Mouse (Mus musculus) mature B cell (primary cell): ENCODE data around the gene Pih1d1.
"Not testable (repeated sequence)": the region's sequence is repeated elsewhere in the genome, so short reads cannot be mapped to it uniquely, and the experiment has no call there.

ENCODE experiments used
- in situ Hi-C: fragments of 300-500 bp; cut with MboI; formaldehyde crosslinking; loops from 2 replicates; pipeline ENCODE4 v1.14.3; 2019

The Pih1d1 gene

GRCm38 (mm10) chr7:45154096-45154992 lies at the start of gene Pih1d1, which contains the start of gene Aldh16a1:
Gene Pih1d1, plus strand, starts transcription at chr7:45154303.
Gene Aldh16a1, minus strand, starts transcription at chr7:45154584.
- in situ Hi-C loops, result no loop called here

DNA sequence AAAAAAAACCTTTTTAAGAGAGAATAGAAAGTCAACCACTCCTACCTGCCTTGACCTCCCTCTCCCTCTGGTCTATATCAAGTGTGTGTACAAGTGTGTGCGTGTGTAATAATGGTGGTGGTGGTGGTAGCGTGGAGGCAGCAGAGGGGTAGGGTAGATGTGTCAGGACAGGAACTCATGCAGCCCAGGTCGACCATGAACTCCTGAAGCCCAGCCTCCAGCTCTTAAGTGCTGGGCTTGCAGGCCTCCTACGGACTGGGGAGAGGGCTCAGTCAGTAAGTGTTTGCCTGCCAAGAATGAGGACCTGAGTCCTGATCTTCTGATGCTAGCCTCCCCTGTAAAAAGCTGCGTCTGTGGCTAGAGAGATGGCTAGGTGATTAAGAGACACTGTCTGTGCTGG lies 49.2 kb upstream of the Pih1d1 start:
- in situ Hi-C loops, result no loop called here

GRCm38 (mm10) chr7:45105491-45105890 lies 48.6 kb upstream of the Pih1d1 start:
- in situ Hi-C loops, result no loop called here

GRCm38 (mm10) chr7:45106441-45106840 lies 47.7 kb upstream of the Pih1d1 start:
- in situ Hi-C loops, result no loop called here

DNA sequence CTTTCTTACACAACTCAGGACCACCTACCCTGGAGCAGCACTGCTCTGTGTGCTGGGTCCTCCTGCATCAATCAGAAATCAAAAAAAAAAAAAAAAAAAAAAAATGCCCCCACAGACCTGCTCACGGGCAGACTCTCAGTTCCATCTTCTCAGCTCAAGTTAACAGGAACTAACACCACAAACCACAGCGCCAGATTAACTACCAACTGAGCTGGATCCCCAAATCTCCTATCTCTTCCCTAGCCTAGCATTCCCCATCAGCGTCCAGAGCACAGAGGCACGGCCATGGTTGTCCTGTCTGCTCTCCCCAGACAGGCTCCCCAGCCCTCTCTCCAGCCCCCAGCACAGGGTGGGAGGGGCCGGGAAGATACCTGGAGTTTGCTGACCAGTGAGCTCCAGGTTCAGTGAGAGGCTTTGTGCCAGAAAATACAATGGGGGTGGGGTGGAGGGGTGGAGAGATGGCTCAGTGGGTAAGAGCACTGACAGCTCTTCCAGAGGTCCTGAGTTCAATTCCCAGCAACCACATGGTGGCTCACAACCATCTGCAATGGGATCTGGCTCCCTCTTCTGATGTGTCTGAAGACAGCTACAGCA lies 47.0 kb upstream of the Pih1d1 start:
- in situ Hi-C loops, result no loop called here

- in situ Hi-C loops, result not testable (repeated sequence)
Observed at GRCm38 (mm10) chr7:45110089-45110488, 44.0 kb upstream of the Pih1d1 start.

GRCm38 (mm10) chr7:45111940-45112339 lies 42.2 kb upstream of the Pih1d1 start:
- in situ Hi-C loops, result no loop called here

- in situ Hi-C loops, result no loop called here
Observed at GRCm38 (mm10) chr7:45112529-45112928, 41.6 kb upstream of the Pih1d1 start.

DNA sequence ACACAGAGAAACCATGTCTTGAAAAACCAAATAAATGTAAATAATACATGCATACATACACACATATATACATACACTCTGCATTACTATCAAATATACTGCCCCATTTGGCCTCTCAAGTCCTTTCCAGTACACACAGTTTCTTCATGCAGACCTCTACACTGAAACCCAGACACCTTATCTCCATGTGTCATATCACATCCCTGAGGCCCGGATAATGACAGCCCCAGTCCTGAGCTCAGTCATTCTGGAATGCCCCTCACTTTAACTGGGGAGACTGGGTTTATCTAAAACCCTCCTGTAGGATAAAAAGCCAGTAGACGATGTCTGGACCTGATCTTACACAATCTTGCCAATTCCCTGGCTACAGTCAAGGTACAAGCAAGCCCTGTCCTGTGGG lies 40.6 kb upstream of the Pih1d1 start:
- in situ Hi-C loops, result no loop called here

GRCm38 (mm10) chr7:45117566-45117965 lies 36.5 kb upstream of the Pih1d1 start:
- in situ Hi-C loops, result no loop called here

DNA sequence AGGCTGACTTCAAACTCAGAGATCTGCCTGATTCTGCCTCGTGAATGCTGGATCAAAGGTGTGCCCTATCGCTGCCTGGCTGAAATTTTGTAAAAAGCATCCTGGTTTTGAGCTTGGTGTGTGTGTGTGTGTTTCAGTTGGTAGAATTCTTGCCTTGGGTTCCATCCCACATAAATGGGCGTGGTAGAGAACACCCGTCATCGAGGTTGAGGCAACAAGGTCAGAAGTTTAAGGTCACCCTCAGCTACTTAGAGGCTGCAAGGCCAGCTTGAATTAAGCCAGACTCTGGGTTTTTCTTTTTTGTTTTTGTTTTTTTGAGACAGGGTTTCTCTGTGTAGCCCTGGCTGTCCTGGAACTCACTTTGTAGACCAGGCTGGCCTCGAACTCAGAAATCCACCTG lies 35.8 kb upstream of the Pih1d1 start:
- in situ Hi-C loops, result no loop called here

DNA sequence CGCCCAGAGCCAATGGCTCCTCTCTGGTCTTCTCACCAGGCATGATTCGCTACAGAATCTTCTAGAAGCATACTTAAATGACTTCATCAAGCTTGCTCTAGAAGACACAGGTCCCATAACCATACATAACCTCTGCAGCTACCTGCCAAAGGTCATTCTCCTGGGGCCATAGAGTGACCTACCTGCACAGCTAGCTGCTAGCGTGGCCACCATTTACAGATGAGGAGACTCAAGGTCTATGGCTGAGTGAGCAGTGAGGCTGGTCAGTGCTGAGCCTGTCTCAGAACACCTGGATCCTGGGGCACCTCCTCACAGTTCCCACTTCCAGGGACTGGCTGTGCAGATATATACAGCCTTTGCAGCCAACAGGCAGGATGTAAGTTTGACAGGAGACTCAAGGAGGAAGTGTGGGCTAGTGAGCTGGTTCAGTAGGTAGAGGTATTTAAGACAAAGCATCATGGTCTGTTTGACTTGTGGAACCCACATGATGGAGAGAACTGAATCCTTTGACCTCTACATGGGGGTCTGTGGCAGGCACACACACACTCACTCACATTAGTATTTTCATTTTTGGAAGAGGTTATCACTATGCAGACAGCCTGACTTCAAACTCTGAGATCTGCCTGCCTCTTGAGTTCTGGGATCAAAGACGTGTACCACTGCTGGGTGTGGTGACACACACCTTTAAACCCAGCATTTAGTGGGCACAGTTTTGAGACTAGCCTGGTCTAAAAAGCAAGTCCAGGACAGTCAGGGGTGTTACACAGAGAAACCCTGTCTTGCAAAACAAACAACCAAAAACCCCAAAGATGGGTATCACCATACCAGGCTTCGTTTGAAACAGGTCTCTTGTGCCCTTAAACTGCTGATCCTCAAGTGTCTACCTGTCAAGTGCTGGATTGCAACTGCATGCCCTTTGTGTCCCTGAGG lies 34.1 kb upstream of the Pih1d1 start:
- in situ Hi-C loops, result no loop called here

- in situ Hi-C loops, result no loop called here
Observed at GRCm38 (mm10) chr7:45121404-45121803, 32.7 kb upstream of the Pih1d1 start.

GRCm38 (mm10) chr7:45121966-45122365 lies 32.1 kb upstream of the Pih1d1 start:
- in situ Hi-C loops, result no loop called here

GRCm38 (mm10) chr7:45122561-45123185 lies 31.4 kb upstream of the Pih1d1 start:
- in situ Hi-C loops, result no loop called here

- in situ Hi-C loops, result no loop called here
Observed at GRCm38 (mm10) chr7:45123186-45123570, 30.9 kb upstream of the Pih1d1 start.

DNA sequence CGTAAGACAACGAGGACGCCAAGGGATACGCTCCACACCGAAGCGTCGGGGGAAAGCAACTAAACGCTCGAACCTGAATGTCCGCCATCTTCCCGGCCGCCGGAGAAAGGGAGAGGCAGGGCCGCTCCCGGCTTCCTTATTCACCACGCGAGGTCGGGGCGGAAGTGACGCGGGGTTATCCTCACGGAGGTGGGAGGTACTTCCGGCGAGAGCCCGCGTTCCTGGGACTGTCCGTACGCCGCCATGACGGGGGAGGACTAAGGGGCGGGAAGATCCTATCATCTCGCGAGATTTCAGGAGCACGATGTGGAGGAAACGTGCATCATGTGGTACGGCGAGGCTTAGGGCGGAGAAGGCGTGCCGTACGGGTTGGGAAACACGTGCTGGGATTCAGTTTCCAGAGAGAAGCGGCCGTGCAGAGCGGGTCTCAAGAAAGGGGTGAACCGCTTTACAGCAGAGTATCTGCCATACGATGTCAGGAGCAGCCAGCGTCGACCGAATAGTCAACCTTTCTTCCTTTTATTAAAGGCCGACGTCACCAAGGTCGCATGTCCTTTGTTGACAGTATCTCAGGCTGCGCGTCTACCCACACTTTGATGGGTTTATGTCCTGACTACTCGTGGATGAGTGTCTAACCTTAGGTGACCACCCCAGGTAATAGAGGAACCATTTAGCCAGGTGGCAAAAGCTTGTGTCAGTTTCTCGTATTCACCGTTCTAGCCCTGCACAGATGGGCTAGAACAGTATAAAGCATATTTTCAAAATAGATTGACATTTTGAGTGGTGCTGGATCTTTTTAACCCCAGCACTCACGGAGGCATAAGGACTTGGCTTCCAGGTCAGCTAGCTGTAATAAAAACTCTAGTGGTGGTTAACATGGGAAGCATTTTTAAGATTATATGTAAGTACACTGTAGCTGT lies 29.6 kb upstream of the Pih1d1 start, which contains the start of gene Rps11:
Gene Rps11, minus strand, starts transcription at position 216 of the 920 bp plus-strand sequence.
- in situ Hi-C loops, result no loop called here

GRCm38 (mm10) chr7:45125144-45125600 lies 28.9 kb upstream of the Pih1d1 start:
- in situ Hi-C loops, result no loop called here

- in situ Hi-C loops, result not testable (repeated sequence)
Observed at GRCm38 (mm10) chr7:45125649-45126048, 28.5 kb upstream of the Pih1d1 start.

GRCm38 (mm10) chr7:45126147-45126843 lies 27.8 kb upstream of the Pih1d1 start:
- in situ Hi-C loops, result no loop called here
